Mouse (Mus musculus): Measurements from ENCODE around the gene Lipo4. TPM values are rescaled to one million over a fixed set of nuclear protein-coding genes. Genes with fewer than 3 reads are reported as not detected.
"Not testable (repeated sequence)": the region's sequence is repeated elsewhere in the genome, so short reads cannot be mapped to it uniquely, and the experiment has no call there.

The Lipo4 gene
- not detected for total RNA-seq (2021)
- long read RNA-seq, experiment 1 = 0 reads
- long read RNA-seq, experiment 2 = 0 reads

DNA sequence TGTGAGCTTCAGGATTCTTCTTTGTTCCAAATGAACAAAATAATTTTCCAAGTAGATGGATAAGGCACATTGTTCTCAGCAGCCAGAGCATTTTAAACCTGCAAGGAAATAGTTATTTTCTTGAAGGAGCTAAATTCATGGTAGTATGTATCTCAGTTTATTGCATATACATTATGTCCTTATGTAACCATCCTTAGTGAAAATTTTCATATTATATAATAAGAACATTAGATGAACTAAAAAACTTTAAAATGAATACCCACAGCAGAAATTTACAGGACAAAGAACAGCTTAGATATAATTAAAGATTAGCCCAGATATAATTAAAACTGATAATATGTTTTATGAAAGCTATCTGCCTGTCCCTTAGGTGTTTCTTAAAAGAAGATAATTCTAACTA, at the start of gene Lipo4:
Gene Lipo4, minus strand, starts transcription at position 101 of the 400 bp plus-strand sequence.
- DNase-seq = no peak

DNA sequence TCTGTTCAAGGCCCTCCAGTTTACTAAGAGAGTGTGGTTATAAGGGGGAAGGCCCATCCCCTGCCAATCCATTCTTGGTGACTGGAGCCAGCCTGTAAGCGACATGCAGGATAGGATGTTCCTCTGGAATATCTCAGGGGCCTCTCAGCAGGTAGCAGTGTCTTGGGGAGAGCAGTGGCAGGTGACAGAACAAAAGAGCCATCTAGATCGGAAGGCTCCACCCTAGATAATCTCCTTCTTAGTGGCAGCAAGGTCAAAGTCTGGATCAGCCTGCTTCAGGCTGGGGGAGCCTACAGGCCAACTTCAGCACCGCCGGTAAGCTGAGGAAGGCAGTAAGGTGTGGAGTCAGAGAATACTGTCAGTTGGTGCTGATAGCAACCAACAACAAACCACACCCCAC, 61.2 kb downstream of the Lipo4 start:
- DNase-seq = not testable (repeated sequence)

- no peak for DNase-seq
Observed at GRCm38 (mm10) chr19:33453725-33454124, 63.9 kb downstream of the Lipo4 start.

Other genes with a start within 250 kb of the Lipo4 start
- gene Rnls, start 125.5 kb downstream of the Lipo4 start, total RNA-seq (2021) = 1 to 10 TPM; 7.9 to 9.1 TPM
- not detected for gene Gm8978, start 107.5 kb upstream of the Lipo4 start, total RNA-seq (2021)
- gene Lipo2, start 233.6 kb upstream of the Lipo4 start, total RNA-seq (2021) = under 1 TPM in 1 of 2 experiments, not detected in 1; 0.26 TPM
- gene Lipo3, start 244.2 kb upstream of the Lipo4 start, total RNA-seq (2021) = 1 to 10 TPM; 4.3 to 4.6 TPM